Mouse (Mus musculus): ENCODE measurements around the gene Smg7.

Gene Smg7

DNA sequence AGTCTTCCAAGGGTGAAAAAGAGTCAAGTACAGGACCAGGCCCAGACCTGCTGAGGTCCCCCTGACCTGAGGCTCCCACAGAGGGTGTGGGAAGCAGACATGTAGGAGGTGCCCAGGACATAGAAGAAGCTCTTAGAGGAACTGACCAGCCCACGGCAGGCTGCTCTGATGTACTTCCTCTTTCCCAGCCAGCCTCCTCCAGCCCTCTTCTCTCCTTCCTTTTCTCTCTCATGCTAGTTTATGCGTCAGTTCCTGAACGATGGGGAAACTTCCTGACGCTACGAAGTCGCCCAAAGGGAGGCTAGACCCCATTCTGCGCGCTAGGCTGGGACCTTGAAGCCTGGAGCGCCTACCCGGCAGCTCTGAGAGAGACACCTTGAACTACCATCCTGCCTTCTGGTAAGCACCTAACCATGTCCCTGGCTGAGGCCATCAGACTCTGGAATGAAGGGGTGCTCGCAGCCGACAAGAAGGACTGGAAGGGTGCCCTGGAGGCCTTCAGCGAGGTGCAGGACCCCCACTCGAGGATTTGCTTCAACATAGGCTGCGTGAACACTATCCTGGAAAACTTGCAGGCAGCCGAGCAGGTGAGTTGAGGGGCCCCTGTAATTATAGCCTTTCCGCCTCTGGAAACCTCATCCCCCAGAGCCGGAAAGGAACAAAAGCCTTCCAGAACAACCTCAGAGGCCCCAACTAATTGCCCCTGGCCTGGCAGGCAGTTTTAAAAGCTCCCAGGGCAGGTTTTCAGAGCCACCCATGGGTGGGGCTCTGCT lies 94.6 kb downstream of the Smg7 start:
- DNase-seq (ENCODE audit: low read depth): no peak

DNA sequence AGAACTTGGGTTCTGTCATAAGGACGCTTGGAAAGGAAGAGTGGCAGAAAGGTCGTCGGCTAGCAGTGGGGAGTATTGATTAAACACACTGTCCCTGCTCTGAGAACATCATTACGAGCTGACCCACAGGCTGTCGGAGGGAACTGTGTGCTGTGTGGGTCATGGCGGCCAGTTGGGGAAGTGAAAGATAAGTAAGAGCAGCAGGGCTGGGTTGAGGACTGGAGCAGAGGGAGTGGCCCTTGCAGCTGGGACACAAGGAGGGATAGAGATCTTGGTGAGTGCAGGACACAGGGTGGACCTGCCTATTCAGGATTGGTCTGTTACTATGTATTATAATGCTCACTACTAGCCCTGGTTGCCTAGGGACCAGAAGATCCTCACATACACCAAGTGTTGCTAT lies 97.5 kb downstream of the Smg7 start:
- DNase-seq (ENCODE audit: low read depth): no peak

DNA sequence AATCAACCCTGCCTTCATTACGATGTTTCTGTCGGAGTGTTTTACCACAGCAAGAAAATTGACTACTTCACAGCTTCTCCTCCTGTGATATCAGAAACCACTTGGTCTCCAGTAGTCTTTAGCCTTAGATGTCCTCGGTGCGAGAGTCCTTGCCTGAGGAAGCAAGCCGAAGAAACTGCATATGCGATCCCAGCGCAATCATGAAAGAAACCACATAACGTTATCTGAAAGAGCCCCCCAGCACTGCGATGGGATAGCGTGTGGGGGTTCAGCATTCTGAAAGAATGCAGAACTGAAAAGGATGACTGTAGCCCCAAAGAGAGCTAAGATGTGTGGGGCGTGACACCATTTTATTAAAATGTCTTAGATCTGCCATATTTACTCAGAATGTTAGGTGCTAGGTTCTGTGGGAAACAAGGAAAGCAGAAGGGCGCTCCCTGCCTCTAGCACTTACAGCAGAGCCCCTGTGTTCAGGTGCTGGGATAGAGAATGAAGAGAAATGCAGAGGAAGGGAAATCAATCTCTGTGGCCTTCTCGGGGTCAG lies 101.7 kb downstream of the Smg7 start:
- no peak for DNase-seq (ENCODE audit: low read depth)

DNA sequence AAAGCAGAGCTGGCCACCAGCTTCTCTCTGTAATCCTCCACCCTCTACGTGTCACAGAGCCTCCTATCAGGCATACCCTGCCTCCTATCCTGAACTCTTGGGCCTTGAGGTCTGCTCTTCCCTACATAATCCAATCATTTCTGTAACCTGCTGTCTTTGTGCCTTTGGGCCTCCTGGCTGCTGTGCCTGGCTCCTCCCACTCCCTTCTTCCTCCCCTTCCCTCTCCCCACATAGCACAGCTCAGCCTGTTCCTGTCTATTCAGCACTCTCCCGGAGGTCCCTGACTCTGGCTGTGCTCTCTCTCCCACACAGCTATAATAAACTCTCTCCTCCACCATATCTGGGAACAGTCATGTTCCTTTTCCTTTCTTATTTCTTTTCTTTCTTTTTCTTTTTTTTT lies 102.5 kb downstream of the Smg7 start, which contains the start of gene Ncf2:
Gene Ncf2, plus strand, starts transcription at position 298 of the 400 bp plus-strand sequence.
- no peak for DNase-seq (ENCODE audit: low read depth)

DNA sequence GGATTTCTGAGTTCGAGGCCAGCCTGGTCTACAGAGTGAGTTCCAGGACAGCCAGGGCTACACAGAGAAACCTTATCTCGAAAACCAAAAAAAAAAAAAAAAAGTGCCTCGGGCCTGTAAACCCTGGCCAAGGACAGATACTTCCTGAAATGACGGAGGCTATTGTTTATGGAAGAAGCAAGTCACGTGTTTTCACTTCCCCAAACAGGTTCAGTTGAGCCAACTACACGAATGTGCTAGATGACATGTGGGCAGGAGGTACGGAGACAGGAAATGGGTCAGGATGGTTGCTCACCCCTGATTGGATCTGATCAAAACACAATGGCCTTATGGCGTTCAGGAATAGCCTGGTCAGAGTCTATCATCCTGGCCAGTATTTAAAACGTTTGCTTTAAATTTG lies 104.3 kb downstream of the Smg7 start:
- DNase-seq (ENCODE audit: low read depth): no peak

DNA sequence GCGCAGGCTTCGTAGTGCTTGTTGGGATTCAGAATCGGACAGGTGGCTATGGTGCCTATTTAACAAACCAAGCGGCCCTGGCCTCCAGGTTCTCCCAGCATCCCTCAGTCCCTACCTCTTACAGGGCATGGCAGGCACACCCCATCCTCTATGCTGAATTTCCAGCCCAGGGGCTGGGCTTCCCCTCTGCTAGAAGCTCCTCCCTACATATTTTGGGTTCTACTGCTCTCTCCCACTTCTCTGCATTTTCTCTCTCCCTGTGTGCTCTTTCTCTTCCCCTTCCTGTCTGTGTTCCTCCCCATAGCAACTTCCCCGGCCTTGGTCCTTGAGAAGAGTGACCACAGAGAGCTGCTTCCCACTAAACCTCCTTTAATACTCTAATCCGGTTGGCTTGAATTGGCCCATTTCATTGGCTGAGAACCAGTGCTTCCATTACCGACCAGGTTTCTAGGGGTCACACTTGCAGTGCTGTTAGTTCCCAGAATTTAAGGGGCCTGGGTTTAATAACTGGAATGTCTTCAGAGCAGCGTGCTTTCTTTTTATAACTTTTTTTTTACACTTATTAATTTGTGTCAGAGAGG lies 105.7 kb downstream of the Smg7 start:
- no peak for DNase-seq (ENCODE audit: low read depth)

DNA sequence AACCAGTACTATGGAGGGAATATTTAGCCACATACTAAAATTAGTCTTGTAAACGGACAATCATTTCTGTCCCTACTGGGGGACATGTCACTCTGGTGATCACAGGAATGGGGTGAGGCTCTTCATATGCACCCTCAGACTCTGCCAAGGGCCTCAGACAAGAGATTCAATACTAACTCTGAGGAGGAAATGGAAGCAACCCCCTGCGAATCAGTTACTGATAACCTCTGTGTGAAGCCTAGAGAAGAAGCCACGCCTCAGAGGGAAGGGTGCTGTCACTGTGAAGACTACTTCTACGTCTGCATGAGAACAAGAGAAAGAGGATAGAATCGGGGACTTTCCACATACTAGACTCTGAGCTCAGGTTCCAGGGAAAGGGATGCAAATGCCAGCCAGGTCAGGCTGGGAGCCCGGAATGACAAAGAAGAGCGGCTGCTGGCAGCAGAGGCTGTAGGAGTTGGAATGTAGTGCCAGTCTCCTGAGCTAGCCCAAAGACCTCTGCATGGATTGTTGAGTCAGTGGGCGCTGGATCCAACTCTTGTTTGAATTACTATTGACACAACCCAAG lies 106.7 kb downstream of the Smg7 start:
- no peak for DNase-seq (ENCODE audit: low read depth)

DNA sequence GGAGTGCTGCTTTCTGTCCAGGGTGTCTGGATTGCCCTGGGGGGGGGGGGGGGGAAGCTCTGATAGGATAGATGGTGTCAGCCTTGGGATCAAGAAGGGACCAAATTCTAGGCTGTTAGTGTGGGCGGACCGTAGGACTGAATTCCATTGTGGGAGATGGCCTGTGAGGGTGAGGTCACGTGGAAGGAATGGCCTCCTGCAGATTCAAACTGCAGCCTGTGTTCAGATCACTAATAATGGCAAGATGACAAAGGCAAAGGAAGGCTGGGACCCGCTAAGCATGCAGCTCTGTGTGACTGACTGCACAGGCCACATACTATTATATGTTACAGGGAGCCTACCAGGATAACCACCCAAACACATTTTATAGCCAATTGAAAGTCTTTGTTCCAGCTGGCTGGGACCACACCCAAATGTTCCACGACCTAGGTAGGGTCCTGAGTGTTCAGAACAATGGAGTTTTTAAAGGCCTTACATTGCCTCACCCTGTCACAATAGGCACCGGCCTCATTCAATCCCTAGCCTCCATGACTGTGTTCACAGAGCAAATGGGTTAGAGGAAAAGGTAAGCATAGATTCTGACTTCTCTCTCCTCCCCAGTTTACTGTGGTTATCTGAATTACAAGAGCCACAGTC lies 108.8 kb downstream of the Smg7 start:
- no peak for DNase-seq (ENCODE audit: low read depth)

DNA sequence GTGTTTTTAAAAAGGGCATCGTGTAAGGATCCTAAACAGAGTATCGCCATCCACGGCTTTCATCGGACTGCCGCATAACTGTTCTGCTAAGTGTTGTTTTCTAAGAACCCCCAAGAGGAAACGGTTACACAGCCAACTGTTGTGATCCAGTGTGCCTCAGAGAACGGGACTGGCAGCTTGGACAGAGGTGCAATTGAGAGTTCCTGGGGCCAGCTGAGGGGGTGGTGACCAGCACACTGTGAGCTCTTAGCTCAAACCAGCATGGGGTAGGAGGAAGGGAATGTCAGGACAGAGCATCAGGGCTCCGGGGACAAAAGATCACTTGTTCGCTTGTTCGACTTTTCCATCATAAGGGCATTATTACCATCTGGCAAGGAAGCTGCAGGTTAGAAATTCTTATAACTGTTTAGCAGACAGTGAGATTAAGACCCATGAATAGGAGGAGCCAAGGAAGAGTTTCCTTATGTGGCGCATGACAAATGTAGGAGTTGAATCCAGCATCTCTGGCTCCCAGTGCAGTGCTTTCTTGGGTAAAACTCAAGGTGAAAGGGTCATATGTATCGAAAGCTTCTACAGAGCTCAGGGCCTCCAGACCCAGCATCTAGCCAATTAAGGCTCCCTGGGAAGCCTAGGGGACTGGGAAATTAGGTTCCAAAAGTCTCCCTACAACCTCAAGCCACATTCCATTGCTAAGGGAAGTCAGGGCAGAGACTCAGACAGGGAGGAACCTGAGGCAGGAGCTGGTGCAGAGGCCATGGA lies 109.5 kb downstream of the Smg7 start:
- DNase-seq (ENCODE audit: low read depth): no peak

DNA sequence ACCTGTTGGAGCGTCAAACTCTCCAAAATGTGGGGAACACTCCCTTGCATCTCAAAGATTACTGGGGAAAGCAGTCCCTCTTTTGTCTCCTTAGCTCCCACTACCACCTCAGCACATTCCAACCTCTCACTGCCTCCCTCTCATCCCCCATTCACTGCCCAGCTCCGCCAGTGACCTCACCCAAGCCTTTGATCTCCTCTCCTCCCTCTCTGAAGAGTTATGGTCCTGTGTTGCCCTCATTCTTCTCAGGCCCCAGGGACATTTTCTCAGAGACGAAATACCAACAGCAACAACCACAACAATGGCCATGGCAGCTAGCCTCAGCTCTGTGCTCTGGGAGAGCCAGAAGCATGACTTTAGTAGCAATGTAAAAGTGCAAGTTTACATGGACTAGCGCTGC lies 111.2 kb downstream of the Smg7 start:
- no peak for DNase-seq (ENCODE audit: low read depth)

DNA sequence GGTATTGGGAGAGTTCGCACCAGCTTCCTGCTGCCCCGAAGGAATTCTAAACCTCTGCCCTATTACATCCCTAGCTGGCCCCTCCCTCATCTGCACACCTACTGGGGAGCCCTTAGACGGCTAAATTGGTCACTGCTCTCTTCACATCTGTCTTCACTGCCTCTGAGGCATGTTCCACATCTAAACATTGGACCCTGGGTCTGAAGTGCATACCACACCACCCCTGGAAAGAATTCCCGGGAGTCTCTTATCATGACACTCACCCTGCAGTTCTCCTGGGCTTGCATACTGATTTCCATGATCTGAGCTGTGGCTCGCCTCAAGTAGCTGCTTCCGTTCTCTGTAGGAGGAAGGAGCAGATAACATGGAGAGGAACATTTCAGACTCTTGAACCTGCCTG lies 111.6 kb downstream of the Smg7 start:
- DNase-seq (ENCODE audit: low read depth): no peak

DNA sequence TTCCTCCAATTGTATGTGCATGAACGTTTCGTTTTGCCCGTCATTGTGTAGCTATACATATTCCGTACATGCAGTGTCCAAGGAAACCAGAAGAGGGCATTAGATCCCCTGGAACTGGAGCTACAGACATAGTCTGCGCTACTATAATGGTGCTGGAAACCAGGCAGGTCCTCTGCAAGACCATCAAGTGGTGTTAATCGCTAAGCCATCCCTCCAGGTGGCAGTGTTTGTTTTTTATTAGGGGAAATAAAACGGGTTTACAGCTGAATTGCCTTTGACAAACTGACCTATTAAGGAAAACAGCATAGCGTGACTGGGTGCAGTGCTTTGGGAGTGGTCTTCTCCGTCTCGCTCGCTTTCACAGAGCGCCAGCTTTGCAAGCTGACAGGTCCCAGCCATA lies 112.2 kb downstream of the Smg7 start:
- peak; percentile 49 for DNase-seq (ENCODE audit: low read depth)

DNA sequence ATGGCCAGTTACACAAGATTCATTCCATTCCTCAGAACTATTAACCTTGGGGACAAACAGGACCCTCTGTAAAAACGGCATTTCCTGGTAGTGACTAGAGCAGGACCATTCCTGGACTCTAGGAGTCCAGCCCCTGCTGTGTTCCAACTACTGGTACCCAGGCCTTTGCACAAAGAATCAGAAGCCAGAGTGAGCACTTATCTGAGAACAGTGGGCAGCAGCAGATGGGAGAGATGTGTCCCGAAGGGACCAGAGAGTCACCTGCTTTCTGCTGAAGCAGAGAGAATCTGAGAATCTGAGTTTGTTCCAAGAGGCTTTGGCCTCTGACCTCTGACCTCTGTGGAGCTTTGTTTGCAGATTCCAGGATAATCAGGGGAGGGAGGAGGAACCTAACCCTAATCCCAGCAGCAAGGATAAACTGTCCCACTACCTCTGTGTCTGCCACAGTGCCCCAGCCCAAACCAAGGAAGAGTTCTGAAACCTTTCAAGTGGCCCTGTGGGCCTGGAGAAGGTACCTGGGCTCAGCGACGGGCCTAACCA lies 114.3 kb downstream of the Smg7 start:
- no peak for DNase-seq (ENCODE audit: low read depth)

All from naive thymus-derived CD4-positive, alpha-beta T cell, adult 2 months (primary cell).